Mouse (Mus musculus) embryo, embryonic 11.5 days (tissue): ENCODE data around the gene Tuba3a.
"Not testable (repeated sequence)": the region's sequence is repeated elsewhere in the genome, so short reads cannot be mapped to it uniquely, and the experiment has no call there.

Experiments
- DNase-seq: peaks from one replicate; pipeline ENCODE4 v3.0.0-alpha.2; 2012; ENCODE audit warnings: low read depth, low spot score

The Tuba3a gene

GRCm38 (mm10) chr6:125266600-125266999, 19.2 kb downstream of the Tuba3a start:
- not testable (repeated sequence) for DNase-seq

- no peak for DNase-seq
These were observed 19.8 kb downstream of the Tuba3a start for GRCm38 (mm10) chr6:125266091-125266490.

- DNase-seq = no peak
These were observed 20.6 kb downstream of the Tuba3a start for GRCm38 (mm10) chr6:125265239-125265638.

- DNase-seq = no peak
These were observed 21.6 kb downstream of the Tuba3a start for GRCm38 (mm10) chr6:125264219-125264618.

GRCm38 (mm10) chr6:125260006-125260555, 25.8 kb downstream of the Tuba3a start:
- no peak for DNase-seq

GRCm38 (mm10) chr6:125256222-125256966, 29.4 kb downstream of the Tuba3a start:
- no peak for DNase-seq

- no peak for DNase-seq
These were observed 30.3 kb downstream of the Tuba3a start for GRCm38 (mm10) chr6:125255516-125256044.

- DNase-seq = no peak
These were observed 31.8 kb downstream of the Tuba3a start for GRCm38 (mm10) chr6:125253863-125254715.

- DNase-seq = no peak
These were observed 33.1 kb downstream of the Tuba3a start for GRCm38 (mm10) chr6:125252711-125253110.

- no peak for DNase-seq
These were observed 33.6 kb downstream of the Tuba3a start for GRCm38 (mm10) chr6:125252285-125252684.

GRCm38 (mm10) chr6:125244551-125244950, 41.3 kb downstream of the Tuba3a start:
- DNase-seq = no peak

- no peak for DNase-seq
These were observed 44.3 kb downstream of the Tuba3a start for GRCm38 (mm10) chr6:125241566-125241965.

- no peak for DNase-seq
These were observed 45.2 kb downstream of the Tuba3a start for GRCm38 (mm10) chr6:125240617-125241016.

GRCm38 (mm10) chr6:125239547-125239946, 46.3 kb downstream of the Tuba3a start:
- DNase-seq = no peak

- no peak for DNase-seq
These were observed 47.4 kb downstream of the Tuba3a start for GRCm38 (mm10) chr6:125238396-125238795.

GRCm38 (mm10) chr6:125237421-125237820, 48.4 kb downstream of the Tuba3a start:
- no peak for DNase-seq

- DNase-seq = no peak
These were observed 49.1 kb downstream of the Tuba3a start, which contains the start of gene Cd27 for GRCm38 (mm10) chr6:125236782-125237181. Cd27 (minus strand) TSS chr6:125237010.

GRCm38 (mm10) chr6:125236341-125236740, 49.5 kb downstream of the Tuba3a start:
- no peak for DNase-seq

GRCm38 (mm10) chr6:125234520-125234828, 51.4 kb downstream of the Tuba3a start:
- no peak for DNase-seq

GRCm38 (mm10) chr6:125233816-125234519, 51.9 kb downstream of the Tuba3a start:
- DNase-seq = no peak

- DNase-seq = no peak
These were observed 53.3 kb downstream of the Tuba3a start for GRCm38 (mm10) chr6:125232516-125232915.

- no peak for DNase-seq
These were observed 53.8 kb downstream of the Tuba3a start for GRCm38 (mm10) chr6:125232045-125232437.
